ENCODE assay signal across 9 mouse cellular contexts in genomic region chr11:77519043-77519442, GRCm38 (mm10). TPM values are rescaled to one million over a fixed set of nuclear protein-coding genes. Genes with fewer than 3 reads are reported as not detected.
A peak's percentile ranks its signal among the peaks of the same experiment; 100 is the strongest.
DNase-seq lines count a peak whose midpoint lies in the region; ATAC-seq and TF ChIP-seq lines count a peak whose summit lies in the region.
"Had no signal": no experiment of that assay in that cellular context is flagged by ENCODE, and none has a peak within 500 bp of the region (broad histone marks: within the 10 kb centered on the region; RNA-seq: fewer than 3 reads in every experiment).

Gm10392 (minus strand) TSS chr11:77519198.

- TF ChIP-seq CTCF in bone marrow macrophage, adult 2 months (IDR thresholded peaks at IDR 0.05; ENCODE audit: low read depth, low read length): no peak

- peaks cover 37% of the 10 kb centered on the region for H3K27me3 ChIP-seq in hindbrain, embryonic 13.5 days
- H3K27me3 ChIP-seq in hindbrain, embryonic 11.5 days (ENCODE audit: control insufficient read depth, insufficient read depth, low read length): peaks cover 13% of the 10 kb centered on the region
- H3K27me3 ChIP-seq in splenic B cell, adult 2 months (ENCODE audit: control insufficient read depth, insufficient read depth, low read length, poor library complexity, severe bottlenecking): no peaks in the 10 kb centered on the region

- peaks cover 48% of the 10 kb centered on the region for H3K4me1 ChIP-seq in hindbrain, embryonic 13.5 days (replicated peaks)
- peaks cover 17% of the 10 kb centered on the region for H3K4me1 ChIP-seq in hindbrain, embryonic 11.5 days (replicated peaks; ENCODE audit: control insufficient read depth, insufficient read depth, low read length)
- H3K4me1 ChIP-seq in bone marrow macrophage, adult 2 months (ENCODE audit: control insufficient read depth, insufficient read depth, low read length): peaks cover 47% of the 10 kb centered on the region

- peak within 1 kb of the TSS; percentile 8 for H3K27ac ChIP-seq in hindbrain, embryonic 13.5 days
- no peak within 1 kb of the TSS for H3K27ac ChIP-seq in hindbrain, embryonic 11.5 days (ENCODE audit: low read depth, low read length)
- H3K27ac ChIP-seq in bone marrow macrophage, adult 2 months (ENCODE audit: insufficient read depth, low read depth, low read length): peak within 1 kb of the TSS; percentile 70

- WGBS in hindbrain, embryonic 13.5 days: 73% methylated on average over 5 of the region's 5 CpGs
- WGBS in hindbrain, embryonic 11.5 days: 75% methylated on average over 5 of the region's 5 CpGs

- H3K4me2 ChIP-seq in hindbrain, embryonic 13.5 days: no peak within 1 kb of the TSS
- H3K4me2 ChIP-seq in hindbrain, embryonic 11.5 days (replicated peaks; ENCODE audit: low read depth, low read length): no peak within 1 kb of the TSS

- no peak for TF ChIP-seq POLR2A in bone marrow macrophage, adult 2 months (IDR thresholded peaks at IDR 0.05; ENCODE audit: borderline replicate concordance, low read depth, low read length)

- ATAC-seq in hindbrain, embryonic 13.5 days (ENCODE audit: low FRiP score): no peak
- no peak for ATAC-seq in hindbrain, embryonic 11.5 days (ENCODE audit: low FRiP score)

- H3K9me3 ChIP-seq in hindbrain, embryonic 13.5 days: no peaks in the 10 kb centered on the region
- no peaks in the 10 kb centered on the region for H3K9me3 ChIP-seq in hindbrain, embryonic 11.5 days (ENCODE audit: control insufficient read depth, low read length)

- no peak for DNase-seq in hindbrain, embryonic 11.5 days (ENCODE audit: low spot score)
- DNase-seq in lung, adult 18-20 months: peak; percentile 65 to 73
- DNase-seq in splenic B cell, adult 2 months (ENCODE audit: low read depth, low spot score): peak; percentile 73
- no peak for DNase-seq in urinary bladder, postnatal 25 days (ENCODE audit: low spot score)
- no peak for DNase-seq in right cerebral cortex, adult 18-20 months
- DNase-seq in right cerebral cortex, postnatal 14 days: no peak

- no peak within 1 kb of the TSS; the same call in 1 of the 2 replicates for H3K9ac ChIP-seq in hindbrain, embryonic 13.5 days
- H3K9ac ChIP-seq in hindbrain, embryonic 11.5 days (ENCODE audit: low read depth, low read length): no peak within 1 kb of the TSS

- H3K36me3 ChIP-seq in hindbrain, embryonic 13.5 days: no peaks in the 10 kb centered on the region
- no peaks in the 10 kb centered on the region for H3K36me3 ChIP-seq in hindbrain, embryonic 11.5 days (ENCODE audit: control insufficient read depth, insufficient read depth, low read length)
- H3K36me3 ChIP-seq in splenic B cell, adult 2 months (ENCODE audit: control insufficient read depth, insufficient read depth, low read length, poor library complexity, severe bottlenecking): no peaks in the 10 kb centered on the region

- H3K4me3 ChIP-seq in hindbrain, embryonic 13.5 days: no peak within 1 kb of the TSS
- no peak within 1 kb of the TSS for H3K4me3 ChIP-seq in hindbrain, embryonic 11.5 days (ENCODE audit: low read depth, low read length)
- no peak within 1 kb of the TSS for H3K4me3 ChIP-seq in bone marrow macrophage, adult 2 months (ENCODE audit: insufficient read depth, low read length)

RNA-seq across cellular contexts. Expression of gene Gm10392, which starts in this region (rescaled TPM):
- polyA plus RNA-seq in hindbrain, embryonic 13.5 days (2015; fragmentation: Nextera tagmentation; extraction: Ambion mirVana): not detected in 2 replicates
- 0.13 TPM in 1 of 2 replicates, not detected in the other for polyA plus RNA-seq in hindbrain, embryonic 11.5 days (2014; fragmentation: Nextera tagmentation; extraction: Ambion mirVana)
- 0.32 TPM in 1 of 2 replicates, not detected in the other for polyA plus RNA-seq in bone marrow macrophage, adult 2 months (2012; ENCODE audit: insufficient read depth, insufficient read length, missing spikeins)
- polyA plus RNA-seq: large intestine, adult 2 months had no signal

Comparison
In these comparisons a context has a peak if more than half of its experiments do, and no peak if none do; other contexts are left out.
1. DNase-seq: peak in lung, adult 18-20 months (2 of 2) and splenic B cell, adult 2 months (single experiment); none in hindbrain, embryonic 11.5 days (single experiment), urinary bladder, postnatal 25 days (single experiment), right cerebral cortex, adult 18-20 months (single experiment) and right cerebral cortex, postnatal 14 days (single experiment).